Mouse (Mus musculus): Measurements from ENCODE around the gene Olfr523. TPM values are rescaled to one million over a fixed set of nuclear protein-coding genes. Genes with fewer than 3 reads are reported as not detected.

Olfr523 gene
- total RNA-seq, 2 experiments from 2014 or later: not detected

DNA sequence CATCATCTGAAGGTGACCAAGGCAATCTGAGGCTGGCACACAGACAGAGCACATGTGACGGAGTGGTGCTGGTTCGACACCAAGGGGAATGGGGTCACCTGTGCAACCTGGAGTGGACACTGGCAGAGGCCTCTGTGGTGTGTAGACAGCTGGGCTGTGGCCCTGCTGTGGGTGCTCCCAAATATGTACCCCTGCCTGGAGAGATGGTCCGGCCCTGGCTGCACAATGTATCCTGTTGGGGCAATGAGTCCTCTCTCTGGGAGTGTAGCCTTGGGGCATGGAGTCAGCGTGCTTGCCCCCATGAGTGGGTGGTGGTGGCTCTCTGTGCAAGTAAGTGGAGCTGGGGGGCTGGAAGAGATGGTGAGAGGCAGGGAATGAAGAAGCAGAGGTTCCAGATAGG, 47.4 kb downstream of the Olfr523 start:
- ATAC-seq (replicated peaks; ENCODE audit: poor library complexity, severe bottlenecking): no peak

DNA sequence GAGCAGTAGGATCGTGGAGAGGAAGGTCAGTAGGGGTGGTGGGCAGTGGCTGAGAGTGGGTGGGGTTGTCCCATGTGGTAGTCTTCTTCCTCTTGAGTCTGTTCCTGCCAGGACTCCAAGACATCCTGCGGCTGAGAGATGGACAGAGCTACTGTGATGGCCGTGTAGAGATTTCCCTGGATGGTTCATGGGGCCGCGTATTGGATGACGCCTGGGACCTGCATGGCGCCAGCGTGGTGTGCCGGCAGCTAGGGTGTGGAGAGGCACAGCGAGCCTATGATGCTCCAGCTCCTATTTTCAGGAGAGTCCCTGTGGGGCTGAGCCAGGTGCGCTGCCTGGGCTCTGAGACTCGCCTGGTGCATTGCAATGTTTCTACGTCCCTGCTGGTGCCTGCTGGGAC, 51.2 kb downstream of the Olfr523 start:
- no peak for ATAC-seq (replicated peaks; ENCODE audit: poor library complexity, severe bottlenecking)

Other genes with a start within 250 kb of the Olfr523 start
- gene Utf1, start 229.4 kb upstream of the Olfr523 start, total RNA-seq (2014; fragmentation: Nextera tagmentation): not detected in 2 replicates
- not detected in 2 replicates for gene Utf1, start 229.4 kb upstream of the Olfr523 start, total RNA-seq (2017)
- gene 6430531B16Rik, start 194.5 kb upstream of the Olfr523 start, total RNA-seq (2014; fragmentation: Nextera tagmentation): 0.62 TPM in 1 of 2 replicates, not detected in the other
- gene 6430531B16Rik, start 194.5 kb upstream of the Olfr523 start, total RNA-seq (2017): 0.52 TPM in 1 of 2 replicates, not detected in the other
- gene Adam8, start 180.7 kb upstream of the Olfr523 start, total RNA-seq (2014; fragmentation: Nextera tagmentation): 0.38 TPM in 1 of 2 replicates, not detected in the other
- 0.99 and 1.3 TPM in 2 replicates for gene Adam8, start 180.7 kb upstream of the Olfr523 start, total RNA-seq (2017)
- 21.3 and 21.5 TPM in 2 replicates for gene Zfp511, start 136.8 kb upstream of the Olfr523 start, total RNA-seq (2014; fragmentation: Nextera tagmentation)
- 20.6 and 21.5 TPM in 2 replicates for gene Zfp511, start 136.8 kb upstream of the Olfr523 start, total RNA-seq (2017)
- gene Tubgcp2, start 136.5 kb upstream of the Olfr523 start, total RNA-seq (2014; fragmentation: Nextera tagmentation): 19.2 and 34.8 TPM in 2 replicates
- gene Tubgcp2, start 136.5 kb upstream of the Olfr523 start, total RNA-seq (2017): 36.3 and 40.4 TPM in 2 replicates
- gene Msx3, start 124.1 kb upstream of the Olfr523 start, total RNA-seq (2014; fragmentation: Nextera tagmentation): not detected in 2 replicates
- not detected in 2 replicates for gene Msx3, start 124.1 kb upstream of the Olfr523 start, total RNA-seq (2017)
- 0.67 TPM in 1 of 2 replicates, not detected in the other for gene Caly, start 90.7 kb upstream of the Olfr523 start, total RNA-seq (2014; fragmentation: Nextera tagmentation)
- not detected in 2 replicates for gene Caly, start 90.7 kb upstream of the Olfr523 start, total RNA-seq (2017)
- gene Prap1, start 79.8 kb upstream of the Olfr523 start, total RNA-seq (2014; fragmentation: Nextera tagmentation): not detected in 2 replicates
- not detected in 2 replicates for gene Prap1, start 79.8 kb upstream of the Olfr523 start, total RNA-seq (2017)
- gene Fuom, start 70.8 kb upstream of the Olfr523 start, total RNA-seq (2014; fragmentation: Nextera tagmentation): 4.3 and 13.6 TPM in 2 replicates
- 2.5 and 12.9 TPM in 2 replicates for gene Fuom, start 70.8 kb upstream of the Olfr523 start, total RNA-seq (2017)
- 37.9 and 44.7 TPM in 2 replicates for gene Paox, start 57.4 kb upstream of the Olfr523 start, total RNA-seq (2014; fragmentation: Nextera tagmentation)
- 26.6 and 38.5 TPM in 2 replicates for gene Paox, start 57.4 kb upstream of the Olfr523 start, total RNA-seq (2017)
- 97.4 and 109 TPM in 2 replicates for gene Echs1, start 56.7 kb upstream of the Olfr523 start, total RNA-seq (2014; fragmentation: Nextera tagmentation)
- gene Echs1, start 56.7 kb upstream of the Olfr523 start, total RNA-seq (2017): 107 and 150 TPM in 2 replicates
- gene Mtg1, start 35.7 kb upstream of the Olfr523 start, total RNA-seq (2014; fragmentation: Nextera tagmentation): 11.4 and 21.0 TPM in 2 replicates
- gene Mtg1, start 35.7 kb upstream of the Olfr523 start, total RNA-seq (2017): 9.5 and 14.4 TPM in 2 replicates
- not detected in 2 replicates for gene Sprn, start 18.3 kb upstream of the Olfr523 start, total RNA-seq (2014; fragmentation: Nextera tagmentation)
- not detected in 2 replicates for gene Sprn, start 18.3 kb upstream of the Olfr523 start, total RNA-seq (2017)
- gene Olfr522, start 8.5 kb upstream of the Olfr523 start, total RNA-seq (2014; fragmentation: Nextera tagmentation): not detected in 2 replicates
- gene Olfr522, start 8.5 kb upstream of the Olfr523 start, total RNA-seq (2017): not detected in 2 replicates
- not detected in 2 replicates for gene Olfr524, start 32.7 kb downstream of the Olfr523 start, total RNA-seq (2014; fragmentation: Nextera tagmentation)
- not detected in 2 replicates for gene Olfr524, start 32.7 kb downstream of the Olfr523 start, total RNA-seq (2017)
- gene Cd163l1, start 45.0 kb downstream of the Olfr523 start, total RNA-seq (2014; fragmentation: Nextera tagmentation): not detected in 2 replicates
- gene Cd163l1, start 45.0 kb downstream of the Olfr523 start, total RNA-seq (2017): not detected in 2 replicates
- gene 5830411N06Rik, start 74.1 kb downstream of the Olfr523 start, total RNA-seq (2014; fragmentation: Nextera tagmentation): not detected in 2 replicates
- not detected in 2 replicates for gene 5830411N06Rik, start 74.1 kb downstream of the Olfr523 start, total RNA-seq (2017)
- not detected in 2 replicates for gene Olfr525, start 147.6 kb downstream of the Olfr523 start, total RNA-seq (2014; fragmentation: Nextera tagmentation)
- not detected in 2 replicates for gene Olfr525, start 147.6 kb downstream of the Olfr523 start, total RNA-seq (2017)
- not detected in 2 replicates for gene Olfr527, start 160.8 kb downstream of the Olfr523 start, total RNA-seq (2014; fragmentation: Nextera tagmentation)
- not detected in 2 replicates for gene Olfr527, start 160.8 kb downstream of the Olfr523 start, total RNA-seq (2017)
- gene Olfr60, start 188.5 kb downstream of the Olfr523 start, total RNA-seq (2014; fragmentation: Nextera tagmentation): not detected in 2 replicates
- not detected in 2 replicates for gene Olfr60, start 188.5 kb downstream of the Olfr523 start, total RNA-seq (2017)
- gene Olfr530, start 203.1 kb downstream of the Olfr523 start, total RNA-seq (2014; fragmentation: Nextera tagmentation): not detected in 2 replicates
- not detected in 2 replicates for gene Olfr530, start 203.1 kb downstream of the Olfr523 start, total RNA-seq (2017)
- gene Olfr531, start 229.7 kb downstream of the Olfr523 start, total RNA-seq (2014; fragmentation: Nextera tagmentation): not detected in 2 replicates
- not detected in 2 replicates for gene Olfr531, start 229.7 kb downstream of the Olfr523 start, total RNA-seq (2017)
- not detected in 2 replicates for gene Olfr532, start 248.4 kb downstream of the Olfr523 start, total RNA-seq (2014; fragmentation: Nextera tagmentation)
- not detected in 2 replicates for gene Olfr532, start 248.4 kb downstream of the Olfr523 start, total RNA-seq (2017)